Comparison of ENCODE assay signal across 14 mouse cellular contexts in genomic region chr2:108686019-108686743, GRCm38 (mm10).
DNase-seq lines count a peak whose midpoint lies in the region; ATAC-seq lines count a peak whose summit lies in the region.
"Had no signal": no experiment of that assay in that cellular context is flagged by ENCODE, and none has a peak within 500 bp of the region (broad histone marks: within the 10 kb centered on the region; RNA-seq: fewer than 3 reads in every experiment).

No protein-coding gene starts in this region.

- no peaks in the 10 kb centered on the region for H3K9me3 ChIP-seq in embryonic facial prominence, embryonic 14.5 days (ENCODE audit: control insufficient read depth, low read length)
- no peaks in the 10 kb centered on the region for H3K9me3 ChIP-seq in embryonic facial prominence, embryonic 10.5 days
- H3K9me3 ChIP-seq in kidney, embryonic 16.5 days (ENCODE audit: low read length) = no peaks in the 10 kb centered on the region
- H3K9me3 ChIP-seq in kidney, embryonic 15.5 days (replicated peaks) = no peaks in the 10 kb centered on the region
- no peaks in the 10 kb centered on the region for H3K9me3 ChIP-seq in neural tube, embryonic 14.5 days (ENCODE audit: control insufficient read depth, low read length)

- WGBS in embryonic facial prominence, embryonic 14.5 days = 78% methylated on average over 6 of the region's 6 CpGs
- WGBS in embryonic facial prominence, embryonic 10.5 days = 91% methylated on average over 6 of the region's 6 CpGs
- WGBS in kidney, embryonic 16.5 days = 69% methylated on average over 6 of the region's 6 CpGs
- 70% methylated on average over 6 of the region's 6 CpGs for WGBS in kidney, embryonic 15.5 days
- WGBS in neural tube, embryonic 14.5 days = 70% methylated on average over 6 of the region's 6 CpGs

- no peak overlapping the region for H3K4me2 ChIP-seq in embryonic facial prominence, embryonic 14.5 days (ENCODE audit: low read depth, low read length)
- no peak overlapping the region for H3K4me2 ChIP-seq in kidney, embryonic 16.5 days (replicated peaks; ENCODE audit: low read depth, low read length)
- no peak overlapping the region for H3K4me2 ChIP-seq in kidney, embryonic 15.5 days
- H3K4me2 ChIP-seq in neural tube, embryonic 14.5 days (ENCODE audit: low read depth, low read length) = no peak overlapping the region

- H3K4me3 ChIP-seq in embryonic facial prominence, embryonic 14.5 days (ENCODE audit: low read depth, low read length) = no peak overlapping the region
- no peak overlapping the region for H3K4me3 ChIP-seq in embryonic facial prominence, embryonic 10.5 days
- no peak overlapping the region for H3K4me3 ChIP-seq in kidney, embryonic 16.5 days (ENCODE audit: low read length)
- H3K4me3 ChIP-seq in kidney, embryonic 15.5 days (replicated peaks) = no peak overlapping the region
- H3K4me3 ChIP-seq in neural tube, embryonic 14.5 days (ENCODE audit: low read depth, low read length) = no peak overlapping the region

- H3K4me1 ChIP-seq in embryonic facial prominence, embryonic 14.5 days (ENCODE audit: control insufficient read depth, insufficient read depth, low read length) = no peaks in the 10 kb centered on the region
- no peaks in the 10 kb centered on the region for H3K4me1 ChIP-seq in embryonic facial prominence, embryonic 10.5 days
- H3K4me1 ChIP-seq in kidney, embryonic 16.5 days (ENCODE audit: insufficient read depth, low read length) = no peaks in the 10 kb centered on the region
- no peaks in the 10 kb centered on the region for H3K4me1 ChIP-seq in kidney, embryonic 15.5 days
- no peaks in the 10 kb centered on the region for H3K4me1 ChIP-seq in neural tube, embryonic 14.5 days (ENCODE audit: control insufficient read depth, insufficient read depth, low read length)

- H3K9ac ChIP-seq in embryonic facial prominence, embryonic 14.5 days (ENCODE audit: low read depth, low read length) = no peak overlapping the region
- H3K9ac ChIP-seq in kidney, embryonic 16.5 days (replicated peaks; ENCODE audit: low read length) = no peak overlapping the region
- H3K9ac ChIP-seq in kidney, embryonic 15.5 days = no peak overlapping the region
- no peak overlapping the region for H3K9ac ChIP-seq in neural tube, embryonic 14.5 days (replicated peaks; ENCODE audit: low read depth, low read length)
- H3K9ac ChIP-seq: forebrain, postnatal 0 days had no signal

- peak; percentile 38 for DNase-seq in embryonic facial prominence, embryonic 14.5 days (ENCODE audit: low spot score)
- DNase-seq in embryonic facial prominence, embryonic 10.5 days (ENCODE audit: low spot score) = no peak
- no peak for DNase-seq in neural tube, embryonic 10.5 days (ENCODE audit: extremely low spot score, low spot score)
- DNase-seq in frontal cortex, postnatal 25 days (ENCODE audit: low spot score in 2 of 2) = no peak
- DNase-seq: adrenal gland, postnatal 10 days; cerebellum, postnatal 36 days; forebrain, postnatal 0 days; spleen, adult 18-20 months had no signal

- no peak overlapping the region for H3K27ac ChIP-seq in embryonic facial prominence, embryonic 14.5 days (replicated peaks; ENCODE audit: low read depth, low read length)
- no peak overlapping the region for H3K27ac ChIP-seq in embryonic facial prominence, embryonic 10.5 days (replicated peaks)
- H3K27ac ChIP-seq in kidney, embryonic 16.5 days (ENCODE audit: low read length) = no peak overlapping the region
- no peak overlapping the region for H3K27ac ChIP-seq in kidney, embryonic 15.5 days
- H3K27ac ChIP-seq in neural tube, embryonic 14.5 days (ENCODE audit: low read depth, low read length) = no peak overlapping the region

- H3K27me3 ChIP-seq in embryonic facial prominence, embryonic 14.5 days (replicated peaks; ENCODE audit: control insufficient read depth, insufficient read depth, low read length) = no peaks in the 10 kb centered on the region
- no peaks in the 10 kb centered on the region for H3K27me3 ChIP-seq in embryonic facial prominence, embryonic 10.5 days (replicated peaks; ENCODE audit: low read depth, poor library complexity, severe bottlenecking)
- no peaks in the 10 kb centered on the region for H3K27me3 ChIP-seq in kidney, embryonic 16.5 days (ENCODE audit: insufficient read depth, low read length)
- H3K27me3 ChIP-seq in kidney, embryonic 15.5 days = no peaks in the 10 kb centered on the region
- H3K27me3 ChIP-seq in neural tube, embryonic 14.5 days (ENCODE audit: control insufficient read depth, insufficient read depth, low read length) = no peaks in the 10 kb centered on the region
- H3K27me3 ChIP-seq: Patski had no signal

- ATAC-seq in embryonic facial prominence, embryonic 14.5 days (ENCODE audit: low read depth) = no peak
- 0 out of 2 replicates have a peak, but pooled peaks have one; percentile 39 for ATAC-seq in kidney, embryonic 16.5 days (ENCODE audit: low FRiP score, low TSS enrichment)
- ATAC-seq in kidney, embryonic 15.5 days (replicated peaks; ENCODE audit: low FRiP score) = no peak; the same call in 1 of the 2 replicates
- ATAC-seq in neural tube, embryonic 14.5 days (ENCODE audit: low read depth) = 0 out of 2 replicates have a peak, but pooled peaks have one; percentile 31
- no peak for ATAC-seq in activated CD4-positive, CD25-positive, alpha-beta regulatory T cell, adult 4 months
- ATAC-seq: forebrain, postnatal 0 days; intestine, embryonic 16.5 days; Patski had no signal

- no peaks in the 10 kb centered on the region for H3K36me3 ChIP-seq in embryonic facial prominence, embryonic 14.5 days (ENCODE audit: control insufficient read depth, insufficient read depth, low read length)
- H3K36me3 ChIP-seq in embryonic facial prominence, embryonic 10.5 days (replicated peaks) = no peaks in the 10 kb centered on the region
- no peaks in the 10 kb centered on the region for H3K36me3 ChIP-seq in kidney, embryonic 16.5 days (ENCODE audit: insufficient read depth, low read length)
- no peaks in the 10 kb centered on the region for H3K36me3 ChIP-seq in kidney, embryonic 15.5 days
- H3K36me3 ChIP-seq in neural tube, embryonic 14.5 days (ENCODE audit: control insufficient read depth, insufficient read depth, low read length) = no peaks in the 10 kb centered on the region

Comparison
In these comparisons a context has a peak if more than half of its experiments do, and no peak if none do; other contexts are left out.
1. ATAC-seq: peak in kidney, embryonic 16.5 days (single experiment) and neural tube, embryonic 14.5 days (single experiment); none in embryonic facial prominence, embryonic 14.5 days (single experiment), kidney, embryonic 15.5 days (single experiment) and activated CD4-positive, CD25-positive, alpha-beta regulatory T cell, adult 4 months (single experiment).